Comparison of ENCODE assay signal across 18 mouse cellular contexts in genomic region chr6:74204133-74204532, GRCm38 (mm10).
"Had no signal": no experiment of that assay in that cellular context is flagged by ENCODE, and none has a peak within 500 bp of the region (broad histone marks: within the 10 kb centered on the region; RNA-seq: fewer than 3 reads in every experiment).

No protein-coding gene starts in this region.

- H3K27ac ChIP-seq: lung, embryonic 15.5 days; macrophage; midbrain, embryonic 13.5 days; midbrain, embryonic 15.5 days; neural tube, embryonic 12.5 days; stomach, embryonic 15.5 days; stomach, postnatal 0 days had no signal

- H3K9me3 ChIP-seq: lung, embryonic 15.5 days; megakaryocyte, embryonic 14.5 days; midbrain, embryonic 13.5 days; midbrain, embryonic 15.5 days; neural tube, embryonic 12.5 days; stomach, embryonic 15.5 days had no signal

- ATAC-seq: liver, postnatal 0 days; lung, postnatal 0 days; midbrain, embryonic 13.5 days; midbrain, embryonic 15.5 days had no signal

- H3K4me1 ChIP-seq: lung, embryonic 15.5 days; megakaryocyte, embryonic 14.5 days; midbrain, embryonic 13.5 days; midbrain, embryonic 15.5 days; neural tube, embryonic 12.5 days; stomach, embryonic 15.5 days had no signal

- H3K4me3 ChIP-seq: lung, embryonic 15.5 days; megakaryocyte, embryonic 14.5 days; midbrain, embryonic 13.5 days; midbrain, embryonic 15.5 days; neural tube, embryonic 12.5 days; stomach, embryonic 15.5 days had no signal

- H3K4me2 ChIP-seq: lung, embryonic 15.5 days; midbrain, embryonic 11.5 days; midbrain, embryonic 13.5 days; midbrain, embryonic 15.5 days; neural tube, embryonic 12.5 days; stomach, embryonic 15.5 days had no signal

- DNase-seq: liver, postnatal 0 days; lung, adult 2 months; lung, postnatal 14 days; lung, postnatal 36 days; right cerebral cortex, postnatal 14 days; thymus, adult 2 months; thymus, postnatal 25 days; thymus, postnatal 4 days had no signal

- H3K9ac ChIP-seq: liver, postnatal 0 days; lung, embryonic 15.5 days; midbrain, embryonic 13.5 days; midbrain, embryonic 15.5 days; neural tube, embryonic 12.5 days; stomach, embryonic 15.5 days had no signal

- H3K27me3 ChIP-seq: lung, embryonic 15.5 days; megakaryocyte, embryonic 14.5 days; midbrain, embryonic 13.5 days; midbrain, embryonic 15.5 days; neural tube, embryonic 12.5 days; stomach, embryonic 15.5 days had no signal

- H3K36me3 ChIP-seq: lung, embryonic 15.5 days; midbrain, embryonic 13.5 days; midbrain, embryonic 15.5 days; neural tube, embryonic 12.5 days; stomach, embryonic 15.5 days had no signal
